Mouse (Mus musculus) G1E (cell line): ENCODE measurements around the gene Cldn24.

Source experiments
- CTCF ChIP-seq: IDR thresholded peaks from 2 replicates; pipeline ENCODE4 v1.5.1; 2012; ENCODE audit warnings: low read depth, low read length, inconsistent platforms, mixed read lengths
- GATA1 ChIP-seq: IDR thresholded peaks from 2 replicates; pipeline ENCODE4 v1.6.1; 2012; ENCODE audit warnings: borderline replicate concordance, low read length, inconsistent platforms, mixed read lengths
- GATA2 ChIP-seq: IDR thresholded peaks from 2 replicates; pipeline ENCODE4 v1.6.1; 2012; ENCODE audit warnings: low read depth, low read length, inconsistent platforms, borderline replicate concordance
- POLR2AphosphoS5 ChIP-seq: IDR thresholded peaks from 2 replicates; pipeline ENCODE4 v1.6.1; 2012; ENCODE audit warnings: low read depth, low read length, inconsistent platforms; ENCODE audit not compliant: insufficient replicate concordance
- TAL1 ChIP-seq: conservative IDR thresholded peaks from 2 replicates; pipeline ENCODE4 v1.6.1; 2012; ENCODE audit warnings: low read depth, low read length, inconsistent platforms, mixed read lengths

- TF ChIP-seq CTCF = no peak
- TF ChIP-seq GATA2 = no peak
- no peak for TF ChIP-seq GATA1
- no peak for TF ChIP-seq TAL1
- TF ChIP-seq POLR2AphosphoS5 = no peak
Observed at GRCm38 (mm10) chr8:47843063-47843462, 21.1 kb downstream of the Cldn24 start.
